Mouse (Mus musculus): ENCODE data around the gene Islr. TPM values are rescaled to one million over a fixed set of nuclear protein-coding genes. Genes with fewer than 3 reads are reported as not detected.

The Islr gene
- total RNA-seq (2023), result 0.38 TPM in 1 of 2 replicates, not detected in the other

DNA sequence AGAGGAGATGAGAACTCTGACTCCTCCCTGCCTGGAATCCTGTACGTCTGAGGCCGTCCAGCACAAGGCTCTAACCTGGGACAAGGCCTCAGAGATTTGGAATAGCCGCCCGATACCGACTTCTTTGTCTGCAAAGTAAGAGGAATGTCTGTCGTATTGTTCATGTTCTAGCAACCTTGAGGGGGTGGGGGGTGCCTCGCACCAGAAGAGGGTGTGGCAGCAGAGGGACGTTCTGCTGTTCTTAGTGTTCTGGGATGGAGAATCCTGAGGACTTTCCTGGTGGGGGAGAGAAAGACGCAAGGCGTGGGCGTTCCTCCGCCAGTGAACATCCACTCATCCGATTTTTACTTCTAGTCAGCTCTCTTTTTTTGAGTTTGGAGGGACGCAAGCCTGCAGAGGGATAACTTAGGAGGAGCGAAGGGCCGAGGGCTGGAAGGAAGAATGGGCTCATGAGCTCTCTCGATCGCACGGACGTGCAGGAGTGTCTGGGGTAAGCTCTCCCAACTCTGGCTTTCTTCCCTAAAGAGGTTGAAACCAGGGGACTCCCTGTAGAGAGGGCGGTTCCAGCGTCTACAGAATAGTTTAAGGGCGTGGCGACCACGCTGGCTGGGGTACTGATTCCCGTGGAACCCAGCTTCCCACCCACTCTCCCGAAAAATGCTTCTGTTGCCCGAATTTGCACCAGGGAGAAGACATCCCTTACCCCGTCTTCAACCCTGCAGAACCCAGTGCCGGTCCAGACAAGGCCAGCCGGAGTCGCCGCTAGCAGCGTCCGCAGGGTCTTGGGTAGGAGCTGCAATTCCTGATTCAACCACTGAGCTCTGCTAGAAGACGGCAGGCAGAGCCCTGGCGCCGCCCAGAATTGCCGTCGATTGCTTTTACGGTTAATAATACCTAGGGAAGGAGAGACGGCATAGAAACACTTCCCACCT, at the start of gene Islr, which contains the start of gene Islr2:
Islr (minus strand) TSS at position 791 of the 932 bp plus-strand sequence.
Islr2 (minus strand) TSS at position 804 of the 932 bp plus-strand sequence.

DNA sequence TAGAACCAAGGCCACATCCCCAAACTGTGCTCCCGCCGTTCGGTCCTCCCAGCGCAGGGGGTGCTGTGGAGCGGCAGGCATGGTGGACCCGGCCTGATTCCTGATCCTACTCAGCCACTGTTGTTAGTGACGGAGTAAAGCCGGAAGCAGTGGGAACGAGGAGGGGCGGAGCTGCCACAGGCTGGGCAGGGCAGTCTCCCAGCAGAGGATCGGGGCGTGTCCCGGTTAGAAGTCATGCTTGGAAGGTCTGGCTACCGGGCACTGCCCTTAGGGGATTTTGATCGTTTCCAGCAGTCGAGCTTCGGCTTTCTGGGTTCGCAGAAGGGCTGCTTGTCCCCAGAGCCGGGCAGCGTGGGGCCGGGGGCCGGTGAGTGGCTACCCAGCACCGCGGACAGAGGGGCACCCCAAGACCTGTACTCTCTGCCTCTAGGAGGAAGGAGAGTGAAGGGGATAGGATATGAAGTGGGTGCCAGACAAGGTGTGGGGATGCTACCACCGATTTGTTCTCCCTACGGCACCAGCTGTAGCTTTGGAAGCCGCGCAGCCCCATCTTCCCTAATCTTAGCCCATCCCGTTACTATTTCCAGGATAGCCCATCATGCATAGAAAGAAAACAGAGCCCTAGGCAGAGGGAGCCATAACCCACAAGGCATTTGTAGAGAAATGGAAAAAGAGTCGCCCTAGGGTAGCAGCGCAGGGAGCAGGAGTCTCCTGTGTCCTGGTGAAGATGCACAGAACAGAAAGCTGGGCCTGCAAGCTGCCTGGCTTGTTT, 49.1 kb upstream of the Islr start, which contains the start of gene Stoml1:
Stoml1 (plus strand) TSS at position 132 of the 772 bp plus-strand sequence.

DNA sequence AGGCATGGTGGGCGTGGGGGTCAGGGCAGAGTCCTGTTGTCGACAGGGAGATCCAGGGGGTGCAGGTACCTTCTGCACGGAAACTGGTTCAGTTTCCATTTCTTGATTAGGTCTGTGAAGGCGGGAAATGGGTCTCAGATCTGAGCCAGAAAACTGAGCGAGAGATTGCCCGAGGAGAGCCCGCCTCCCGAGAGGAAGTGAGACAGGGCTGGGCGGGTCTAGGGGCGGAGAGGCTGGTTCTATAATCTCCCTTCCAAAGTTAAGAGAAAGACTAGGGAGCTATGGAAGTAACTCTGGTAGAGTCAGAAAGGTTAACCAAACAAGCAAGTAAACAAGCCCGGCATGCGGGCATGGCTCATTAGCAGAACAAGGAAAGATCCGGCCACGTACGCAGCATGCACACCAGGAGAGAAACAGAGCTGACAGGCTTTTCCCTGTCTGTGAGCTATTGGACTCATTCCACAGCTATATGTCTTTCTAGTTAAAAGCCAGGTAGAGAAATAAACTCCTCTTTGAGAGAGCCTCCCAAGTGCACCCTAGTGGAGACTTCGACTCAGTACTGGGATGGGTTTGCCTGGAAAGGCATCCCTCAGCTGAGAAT, 45.6 kb upstream of the Islr start, which contains the start of gene Pml:
Pml (minus strand) TSS at position 195 of the 601 bp plus-strand sequence.

DNA sequence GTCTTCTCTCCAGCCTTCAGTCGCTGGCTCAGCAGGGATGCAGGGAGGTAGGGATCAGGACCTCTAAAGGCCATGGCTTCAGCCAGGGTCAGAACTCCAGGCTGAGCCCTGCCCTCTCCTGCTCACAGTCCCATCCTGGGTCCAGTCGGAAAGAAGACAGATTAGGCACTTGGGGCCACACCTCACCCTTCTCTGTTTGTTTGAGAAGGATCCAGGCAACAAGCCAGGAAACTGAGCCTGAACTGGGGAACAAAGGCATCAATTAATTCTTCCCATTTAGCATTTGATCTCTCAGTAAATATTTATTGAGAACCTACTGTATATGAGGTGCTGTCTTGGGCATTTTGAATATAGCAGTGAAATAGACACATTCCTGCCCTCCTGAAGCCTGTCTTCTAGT, 85.4 kb downstream of the Islr start, which contains the start of gene Ccdc33:
Ccdc33 (minus strand) TSS at position 153 of the 400 bp plus-strand sequence.

Other genes with a start within 250 kb of the Islr start
- gene Cyp11a1, start 197.9 kb downstream of the Islr start, total RNA-seq (2023), result 2.3 and 3.1 TPM in 2 replicates
- gene Stra6, start 140.5 kb downstream of the Islr start, total RNA-seq (2023), result not detected in 2 replicates
- gene Ccdc33, start 85.5 kb downstream of the Islr start, total RNA-seq (2023), result not detected in 2 replicates
- 0.16 TPM in 1 of 2 replicates, not detected in the other for gene Islr2, start within 50 bp of the Islr start, total RNA-seq (2023)
- 18.9 and 27.7 TPM in 2 replicates for gene Pml, start 45.5 kb upstream of the Islr start, total RNA-seq (2023)
- gene Stoml1, start 48.9 kb upstream of the Islr start, total RNA-seq (2023), result 7.1 and 10.3 TPM in 2 replicates
- gene Loxl1, start 108.9 kb upstream of the Islr start, total RNA-seq (2023), result not detected in 2 replicates
- gene Tbc1d21, start 166.1 kb upstream of the Islr start, total RNA-seq (2023), result not detected in 2 replicates